27 mouse cellular contexts compared by ENCODE assay signal in genomic region chr9:105972031-105972430, GRCm38 (mm10). TPM values are rescaled to one million over a fixed set of nuclear protein-coding genes. Genes with fewer than 3 reads are reported as not detected.
A peak's percentile ranks its signal among the peaks of the same experiment; 100 is the strongest.
DNase-seq lines count a peak whose midpoint lies in the region; ATAC-seq and TF ChIP-seq lines count a peak whose summit lies in the region.
"Had no signal": no experiment of that assay in that cellular context is flagged by ENCODE, and none has a peak within 500 bp of the region (broad histone marks: within the 10 kb centered on the region; RNA-seq: fewer than 3 reads in every experiment).

No protein-coding gene starts in this region.

- no peak overlapping the region for H3K4me2 ChIP-seq in intestine, embryonic 15.5 days (replicated peaks)
- H3K4me2 ChIP-seq in intestine, postnatal 0 days (replicated peaks; ENCODE audit: low read depth) = no peak overlapping the region
- no peak overlapping the region for H3K4me2 ChIP-seq in intestine, embryonic 16.5 days (ENCODE audit: low read depth, low read length)
- H3K4me2 ChIP-seq in stomach, postnatal 0 days (replicated peaks; ENCODE audit: low read depth) = no peak overlapping the region
- H3K4me2 ChIP-seq: embryonic facial prominence, embryonic 13.5 days; forebrain, embryonic 12.5 days; heart, embryonic 13.5 days; hindbrain, embryonic 15.5 days had no signal

- no peak for TF ChIP-seq EP300 in stomach, postnatal 0 days (optimal IDR thresholded peaks at IDR 0.05)

- ATAC-seq in intestine, embryonic 15.5 days = no peak
- no peak for ATAC-seq in intestine, postnatal 0 days
- no peak for ATAC-seq in intestine, embryonic 16.5 days
- ATAC-seq in stomach, postnatal 0 days (ENCODE audit: low FRiP score, low TSS enrichment) = no peak
- ATAC-seq: forebrain, embryonic 16.5 days had no signal

- H3K36me3 ChIP-seq in intestine, embryonic 15.5 days = no peaks in the 10 kb centered on the region
- no peaks in the 10 kb centered on the region for H3K36me3 ChIP-seq in intestine, postnatal 0 days (ENCODE audit: control insufficient read depth, insufficient read depth)
- no peaks in the 10 kb centered on the region for H3K36me3 ChIP-seq in intestine, embryonic 16.5 days (ENCODE audit: control insufficient read depth, insufficient read depth, low read length)
- no peaks in the 10 kb centered on the region for H3K36me3 ChIP-seq in stomach, postnatal 0 days (ENCODE audit: control insufficient read depth, insufficient read depth, low read length)
- H3K36me3 ChIP-seq: embryonic facial prominence, embryonic 10.5 days; embryonic facial prominence, embryonic 13.5 days; forebrain, embryonic 12.5 days; heart, embryonic 10.5 days; heart, embryonic 13.5 days; hindbrain, embryonic 15.5 days had no signal

- WGBS in intestine, embryonic 15.5 days = 92% methylated on average over 3 of the region's 3 CpGs
- 93% methylated on average over 3 of the region's 3 CpGs for WGBS in intestine, postnatal 0 days
- WGBS in intestine, embryonic 16.5 days = 95% methylated on average over 3 of the region's 3 CpGs
- WGBS in stomach, postnatal 0 days = 92% methylated on average over 3 of the region's 3 CpGs

- no peak for DNase-seq in stomach, postnatal 0 days (ENCODE audit: low spot score)
- DNase-seq in kidney, postnatal 36 days = no peak
- no peak for DNase-seq in cerebellum, adult 11 months
- DNase-seq: adrenal gland, postnatal 10 days; adrenal gland, postnatal 36 days; cerebellum, adult 11-12 months; cerebellum, adult 8-10 months; cerebellum, postnatal 10 days; cerebellum, postnatal 36 days; embryo, embryonic 11 days; gastrocnemius, postnatal 10 days; gastrocnemius, postnatal 36 days; heart, adult 2 months; heart, postnatal 14 days; heart, postnatal 4 days had no signal

- no peak overlapping the region for H3K4me3 ChIP-seq in intestine, embryonic 15.5 days (replicated peaks)
- no peak overlapping the region for H3K4me3 ChIP-seq in intestine, postnatal 0 days (ENCODE audit: low read depth, low read length)
- H3K4me3 ChIP-seq in intestine, embryonic 16.5 days (ENCODE audit: low read length) = no peak overlapping the region
- H3K4me3 ChIP-seq in stomach, postnatal 0 days (ENCODE audit: low read depth, low read length) = no peak overlapping the region
- H3K4me3 ChIP-seq: embryonic facial prominence, embryonic 10.5 days; embryonic facial prominence, embryonic 13.5 days; erythroblast, embryonic 14.5 days; forebrain, embryonic 12.5 days; heart, adult 2 months; heart, embryonic 10.5 days; heart, embryonic 13.5 days; hindbrain, embryonic 15.5 days had no signal

- H3K27me3 ChIP-seq in intestine, embryonic 15.5 days (replicated peaks) = no peaks in the 10 kb centered on the region
- no peaks in the 10 kb centered on the region for H3K27me3 ChIP-seq in intestine, postnatal 0 days (replicated peaks; ENCODE audit: control insufficient read depth, insufficient read depth, low read length)
- H3K27me3 ChIP-seq in intestine, embryonic 16.5 days (replicated peaks; ENCODE audit: control insufficient read depth, insufficient read depth, low read length) = no peaks in the 10 kb centered on the region
- no peaks in the 10 kb centered on the region for H3K27me3 ChIP-seq in stomach, postnatal 0 days (ENCODE audit: control insufficient read depth, insufficient read depth, low read length)
- H3K27me3 ChIP-seq: forebrain, embryonic 12.5 days; hindbrain, embryonic 15.5 days had no signal

- H3K27ac ChIP-seq in intestine, embryonic 15.5 days = peak overlapping the region; percentile 51
- H3K27ac ChIP-seq in intestine, postnatal 0 days (ENCODE audit: low read depth, low read length) = no peak overlapping the region
- H3K27ac ChIP-seq in intestine, embryonic 16.5 days (ENCODE audit: low read length) = peak overlapping the region; percentile 62
- H3K27ac ChIP-seq in stomach, postnatal 0 days (replicated peaks) = 0 out of 2 replicates have a peak overlapping the region, but pooled peaks have one; percentile 4
- H3K27ac ChIP-seq: embryonic facial prominence, embryonic 10.5 days; embryonic facial prominence, embryonic 13.5 days; forebrain, embryonic 12.5 days; heart, adult 2 months; heart, embryonic 10.5 days; heart, embryonic 13.5 days; hindbrain, embryonic 15.5 days had no signal

- no peak for TF ChIP-seq CTCF in intestine, postnatal 0 days (IDR thresholded peaks at IDR 0.05; ENCODE audit: low read depth)
- no peak for TF ChIP-seq CTCF in stomach, postnatal 0 days (IDR thresholded peaks at IDR 0.05; ENCODE audit: low read depth)

- H3K9me3 ChIP-seq in intestine, embryonic 15.5 days = no peaks in the 10 kb centered on the region
- H3K9me3 ChIP-seq in intestine, postnatal 0 days (ENCODE audit: control insufficient read depth) = no peaks in the 10 kb centered on the region
- H3K9me3 ChIP-seq in intestine, embryonic 16.5 days (ENCODE audit: control insufficient read depth, low read length) = no peaks in the 10 kb centered on the region
- no peaks in the 10 kb centered on the region for H3K9me3 ChIP-seq in stomach, postnatal 0 days (ENCODE audit: control insufficient read depth, low read length)
- H3K9me3 ChIP-seq: embryonic facial prominence, embryonic 10.5 days; embryonic facial prominence, embryonic 13.5 days; forebrain, embryonic 12.5 days; heart, embryonic 10.5 days; heart, embryonic 13.5 days; hindbrain, embryonic 15.5 days had no signal

- no peaks in the 10 kb centered on the region for H3K4me1 ChIP-seq in intestine, embryonic 15.5 days (replicated peaks)
- no peaks in the 10 kb centered on the region for H3K4me1 ChIP-seq in intestine, postnatal 0 days (replicated peaks; ENCODE audit: control insufficient read depth, insufficient read depth, low read length)
- H3K4me1 ChIP-seq in intestine, embryonic 16.5 days (ENCODE audit: control insufficient read depth, insufficient read depth, low read length) = peaks cover 3% of the 10 kb centered on the region; the same call in 1 of the 2 replicates
- H3K4me1 ChIP-seq in stomach, postnatal 0 days (replicated peaks; ENCODE audit: control insufficient read depth, insufficient read depth) = no peaks in the 10 kb centered on the region
- H3K4me1 ChIP-seq: embryonic facial prominence, embryonic 10.5 days; forebrain, embryonic 12.5 days; heart, embryonic 10.5 days; heart, embryonic 13.5 days; hindbrain, embryonic 15.5 days had no signal

- no peak overlapping the region for H3K9ac ChIP-seq in intestine, embryonic 15.5 days
- no peak overlapping the region for H3K9ac ChIP-seq in intestine, postnatal 0 days (ENCODE audit: low read depth, low read length)
- no peak overlapping the region for H3K9ac ChIP-seq in intestine, embryonic 16.5 days (ENCODE audit: low read depth, low read length)
- no peak overlapping the region for H3K9ac ChIP-seq in stomach, postnatal 0 days (ENCODE audit: low read length)
- H3K9ac ChIP-seq: embryonic facial prominence, embryonic 13.5 days; forebrain, embryonic 12.5 days; heart, embryonic 13.5 days; hindbrain, embryonic 15.5 days had no signal

RNA-seq across cellular contexts. Expression of gene Col6a5, which starts 11.6 kb away (rescaled TPM):
- 0.98 and 1.6 TPM in 2 replicates for polyA plus RNA-seq in intestine, embryonic 15.5 days (2015; fragmentation: Nextera tagmentation; extraction: Ambion mirVana)
- polyA plus RNA-seq in intestine, postnatal 0 days (2015; fragmentation: Nextera tagmentation; extraction: Ambion mirVana) = 3.6 and 4.0 TPM in 2 replicates
- 2.8 and 5.0 TPM in 2 replicates for polyA plus RNA-seq in intestine, embryonic 16.5 days (2015; fragmentation: Nextera tagmentation; extraction: Ambion mirVana)
- polyA plus RNA-seq in stomach, postnatal 0 days (2015; fragmentation: Nextera tagmentation; extraction: Ambion mirVana) = 2.9 and 3.4 TPM in 2 replicates
- polyA plus RNA-seq: embryonic facial prominence, embryonic 10.5 days; erythroblast, embryonic 14.5 days; heart, embryonic 10.5 days; hindbrain, embryonic 11.5 days had no signal
